Mouse (Mus musculus) lung, postnatal 4 days (tissue): ENCODE data around the gene Ddx59.
A peak's percentile ranks its signal among the peaks of the same experiment; 100 is the strongest.

ENCODE experiments used
- DNase-seq, 2 experiments: peaks; one replicate each; pipeline ENCODE4 v3.0.0; 2021

The Ddx59 gene

GRCm38 (mm10) chr1:136449541-136449940 is 34.5 kb downstream of the Ddx59 start:
- DNase-seq = no peak

GRCm38 (mm10) chr1:136450206-136450605 is 35.1 kb downstream of the Ddx59 start:
- no peak for DNase-seq

GRCm38 (mm10) chr1:136452421-136452820 is 37.4 kb downstream of the Ddx59 start:
- DNase-seq = no peak

GRCm38 (mm10) chr1:136455756-136456585 is 40.9 kb downstream of the Ddx59 start:
- no peak for DNase-seq

GRCm38 (mm10) chr1:136456741-136457140 is 41.7 kb downstream of the Ddx59 start:
- DNase-seq = no peak

GRCm38 (mm10) chr1:136457403-136457802 is 42.3 kb downstream of the Ddx59 start:
- no peak for DNase-seq

GRCm38 (mm10) chr1:136458691-136459245 is 43.7 kb downstream of the Ddx59 start:
- DNase-seq = peak in 1 of 2 experiments; percentile 15

GRCm38 (mm10) chr1:136462443-136462842 is 47.4 kb downstream of the Ddx59 start:
- DNase-seq = no peak

GRCm38 (mm10) chr1:136465168-136465567 is 50.1 kb downstream of the Ddx59 start:
- no peak for DNase-seq

GRCm38 (mm10) chr1:136466143-136466811 is 51.2 kb downstream of the Ddx59 start, which contains the start of gene Kif14:
Gene Kif14 (plus strand): TSS chr1:136466343.
- peak; percentile 96 to 97 for DNase-seq

GRCm38 (mm10) chr1:136469408-136469807 is 54.3 kb downstream of the Ddx59 start:
- no peak for DNase-seq

GRCm38 (mm10) chr1:136470471-136470870 is 55.4 kb downstream of the Ddx59 start:
- no peak for DNase-seq
